Mouse (Mus musculus) bone marrow, adult 2 months (tissue): ENCODE measurements around the gene Zfp661.

Experiments used
- CTCF ChIP-seq: fragments of 200-500 bp; IDR thresholded peaks from 2 replicates; pipeline ENCODE4 v1.5.1; 2011; ENCODE audit warnings: low read length, control low read depth; ENCODE audit not compliant: control insufficient read depth, insufficient read depth
- POLR2A ChIP-seq: fragments of 200-500 bp; IDR thresholded peaks from 2 replicates; pipeline ENCODE4 v1.6.1; 2011; ENCODE audit warnings: low read depth, mild to moderate bottlenecking, control low read depth, low read length, borderline replicate concordance; ENCODE audit not compliant: control insufficient read depth

DNA sequence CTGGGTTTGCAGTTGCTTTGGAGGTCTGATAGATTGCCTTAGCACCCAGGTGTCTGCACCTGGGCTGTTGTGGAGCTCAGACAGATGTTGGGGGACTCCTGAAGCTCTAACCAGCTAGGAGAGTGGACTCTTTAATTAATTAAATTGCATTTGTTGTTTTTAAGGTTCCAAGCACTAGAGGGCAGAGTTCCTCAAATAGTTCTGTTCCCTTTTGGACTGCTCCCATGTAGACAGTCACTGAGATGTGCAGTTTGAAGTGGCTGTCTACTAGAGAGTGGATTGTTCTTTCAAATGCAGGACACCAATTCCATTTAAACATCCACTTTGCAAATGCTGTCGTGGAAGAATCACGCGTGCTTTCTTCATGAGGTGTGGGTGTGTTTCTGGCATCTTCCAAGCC, 21.3 kb upstream of the Zfp661 start:
- TF ChIP-seq POLR2A (no peak), CTCF (no peak)
